Mouse (Mus musculus) gastrocnemius, postnatal 4 days (tissue): ENCODE results near the gene Syne3. TPM values are rescaled to one million over a fixed set of nuclear protein-coding genes. Genes with fewer than 3 reads are reported as not detected.

Experiments
- DNase-seq, 2 experiments: peaks; one replicate each; pipeline ENCODE4 v3.0.0; 2021 to 2022; ENCODE audit warnings: low spot score in 2 of 2, mixed read lengths in 2 of 2
- total RNA-seq, 2 experiments: library from RNA; stranded (reverse); gene quantifications; 2 replicates each; pipeline ENCODE4 v1.2.3; 2021

Gene Syne3
- total RNA-seq, 2 experiments from 2014 or later = 17.7 to 19.2 TPM

DNA sequence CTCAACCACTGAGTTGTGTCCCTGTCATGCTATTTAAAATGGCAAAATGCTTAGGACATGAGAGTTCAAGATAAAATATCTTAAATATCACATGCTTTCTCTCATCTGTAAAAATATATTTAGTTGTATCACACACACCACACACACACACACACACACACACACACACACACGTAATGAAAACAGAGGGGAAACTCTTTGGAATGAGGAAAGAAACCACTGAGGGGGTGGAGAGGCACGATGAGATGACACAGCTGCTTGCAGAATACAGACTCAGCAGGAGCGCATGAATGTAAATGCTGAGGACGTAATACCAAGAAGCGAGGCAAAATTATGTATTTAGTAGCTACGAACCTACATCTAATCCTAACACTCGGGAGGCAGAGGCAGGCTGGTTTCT is 32.7 kb downstream of the Syne3 start:
- no peak for DNase-seq

DNA sequence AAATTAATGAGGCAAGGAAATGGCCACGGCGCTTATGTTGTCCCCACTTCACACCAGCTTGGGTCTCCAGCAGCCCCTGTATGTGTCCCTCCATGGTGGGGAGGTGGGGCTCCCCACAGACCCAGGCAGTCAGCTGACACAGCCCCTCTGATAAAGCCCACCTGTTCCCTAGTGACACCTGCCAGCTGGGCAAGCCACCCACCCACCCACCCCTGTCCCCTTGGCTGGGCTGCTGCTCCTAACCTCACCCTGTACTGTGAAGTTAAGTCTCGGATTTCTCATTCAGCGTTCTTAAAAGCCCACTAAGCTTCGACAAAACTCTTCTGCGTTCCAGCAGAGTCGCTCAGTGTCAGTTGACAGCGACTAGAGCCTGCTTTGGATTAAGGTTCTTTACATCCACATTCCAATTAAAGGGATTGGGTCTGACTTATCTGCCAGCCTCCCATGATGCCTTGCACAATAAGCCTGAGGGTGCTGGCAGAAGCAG is 33.2 kb downstream of the Syne3 start:
- no peak for DNase-seq

DNA sequence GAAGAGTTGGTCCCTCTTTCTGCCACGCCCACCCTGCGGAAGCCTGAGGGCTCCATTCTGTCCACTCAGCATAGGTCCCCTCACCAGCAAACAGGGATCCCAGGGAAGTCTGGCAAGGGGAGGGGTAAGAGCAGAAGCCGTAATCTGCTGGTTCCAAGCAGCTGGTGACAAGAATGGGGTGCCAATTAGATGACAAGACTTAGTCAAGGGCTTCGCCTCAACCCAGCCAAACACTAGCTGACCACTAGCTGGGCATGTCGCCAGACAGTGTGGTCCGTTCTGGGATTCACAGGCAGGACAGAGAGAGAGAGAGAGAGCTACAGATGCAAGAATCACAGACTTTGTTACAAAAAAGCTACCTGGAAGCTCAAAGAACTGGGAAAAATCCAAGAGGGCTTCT is 36.7 kb downstream of the Syne3 start:
- no peak for DNase-seq

DNA sequence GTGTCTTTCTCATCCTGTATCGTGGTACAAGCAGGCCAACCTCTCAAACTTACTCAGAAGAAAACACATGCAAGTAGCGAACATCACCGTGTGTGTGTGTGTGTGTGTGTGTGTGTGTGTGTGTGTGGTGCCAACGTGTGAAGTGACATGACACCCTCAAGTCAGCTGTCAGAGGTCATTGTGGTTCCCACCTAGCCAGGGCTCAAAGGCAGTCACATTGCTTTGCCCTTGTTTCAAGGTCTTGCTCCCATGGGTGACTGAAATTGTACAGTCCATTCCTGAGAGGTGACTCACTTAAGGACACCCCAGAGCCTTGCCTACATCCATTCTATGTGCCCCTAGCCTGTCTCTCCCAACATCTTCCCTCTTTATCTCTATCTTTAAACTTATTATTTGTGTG is 40.0 kb downstream of the Syne3 start:
- no peak for DNase-seq

DNA sequence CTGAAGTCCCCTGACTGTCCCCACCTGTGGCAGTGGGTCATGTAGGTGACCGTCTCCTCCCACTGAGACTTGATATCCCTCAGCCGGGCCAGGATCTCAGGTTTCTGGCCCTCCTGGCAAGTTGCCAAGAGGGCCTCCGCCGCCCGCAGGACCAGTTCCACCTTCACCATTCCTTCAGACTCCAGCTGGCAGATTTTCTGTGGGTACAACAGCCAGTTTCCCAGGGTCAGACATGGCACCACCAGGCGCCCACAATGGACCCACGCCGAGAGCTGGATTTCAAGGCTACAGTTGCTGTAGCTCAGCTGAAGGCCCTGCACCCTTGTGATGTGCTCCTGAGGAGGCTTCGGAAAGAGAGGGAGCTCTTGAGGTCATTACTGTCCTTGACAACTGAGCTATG is 40.4 kb downstream of the Syne3 start:
- no peak for DNase-seq

DNA sequence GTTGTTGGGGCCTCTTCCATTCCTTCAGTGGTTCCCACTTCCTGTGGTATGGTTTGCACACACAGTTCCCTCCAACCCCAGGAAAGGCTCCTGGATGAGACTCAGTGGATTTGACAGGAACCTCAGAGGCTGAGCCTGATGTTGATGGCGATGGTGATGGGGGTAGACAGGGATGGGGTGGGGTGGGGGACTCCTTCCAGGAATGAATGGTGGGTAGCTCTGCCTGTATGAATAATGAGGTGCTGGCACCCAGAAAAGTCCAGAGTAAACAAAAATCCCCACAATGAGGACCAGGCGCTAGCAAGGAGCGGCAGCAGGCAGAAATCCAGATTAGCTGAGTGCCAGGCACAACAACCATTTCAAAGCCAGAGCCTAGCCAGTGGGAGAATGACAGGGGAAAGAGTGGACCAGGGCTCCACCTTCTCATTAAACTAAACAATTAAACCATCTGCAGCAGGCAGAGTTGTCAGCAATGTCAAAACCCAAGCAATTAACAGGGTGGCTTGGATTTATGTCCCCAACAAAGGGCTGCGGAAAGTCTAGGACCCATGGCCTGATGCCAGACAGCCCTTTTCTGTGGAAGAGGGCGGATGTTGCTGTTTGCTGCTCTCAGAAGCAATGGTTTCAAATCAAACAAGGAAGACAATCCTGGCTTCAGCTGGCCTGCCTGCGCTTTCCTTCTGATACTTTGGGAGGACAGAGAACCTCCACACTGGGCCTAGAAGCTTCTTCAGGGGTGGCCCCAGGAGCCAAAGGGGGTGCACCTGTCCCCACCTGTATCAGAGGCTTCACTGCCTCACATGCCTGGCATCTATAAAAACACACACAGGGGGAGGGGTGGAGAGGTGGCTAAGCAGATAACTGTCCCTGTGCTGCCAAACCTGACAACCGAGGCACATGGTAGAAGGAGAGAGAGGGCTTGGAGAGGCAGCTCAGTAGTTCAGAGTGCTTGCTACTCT is 44.4 kb downstream of the Syne3 start:
- DNase-seq = no peak

DNA sequence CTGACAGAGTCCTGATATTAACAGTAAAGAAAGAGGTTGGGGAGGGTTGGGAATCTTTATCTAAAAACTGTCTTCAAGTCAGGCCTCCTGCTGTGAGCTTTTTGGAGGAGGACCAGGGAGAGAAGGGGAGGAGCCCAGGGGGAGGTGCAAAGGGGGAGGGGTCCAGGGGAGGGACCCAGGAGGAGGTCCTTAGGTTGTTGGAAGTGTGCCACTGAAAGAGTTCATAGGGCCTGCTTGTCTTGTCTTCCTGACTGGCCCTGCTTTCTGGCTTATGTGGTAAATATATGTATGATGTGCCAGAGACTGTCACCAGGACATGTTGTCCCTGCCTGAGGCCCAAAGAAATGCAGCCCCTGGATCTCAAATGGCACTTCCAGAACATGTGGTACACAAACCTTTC is 49.2 kb downstream of the Syne3 start:
- no peak for DNase-seq

DNA sequence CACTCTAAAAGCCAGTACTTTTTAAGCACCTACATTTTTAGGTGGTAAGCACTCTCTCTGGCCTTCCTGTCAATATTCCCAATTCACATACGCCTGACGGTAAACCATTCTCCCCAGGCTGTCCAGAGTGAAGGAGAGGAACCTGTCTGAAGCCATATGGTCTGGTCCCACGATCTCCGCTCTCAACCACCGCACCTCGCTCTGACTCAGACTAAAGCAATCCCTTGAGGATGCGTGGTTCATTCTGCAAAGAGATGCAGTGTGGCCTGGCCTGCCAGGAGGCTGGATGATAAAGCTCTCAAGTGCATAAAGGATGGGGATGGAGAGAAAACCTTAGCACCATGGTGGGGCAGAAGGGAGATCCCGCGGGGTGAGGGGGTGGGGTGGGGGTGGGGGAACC is 49.6 kb downstream of the Syne3 start:
- no peak for DNase-seq

DNA sequence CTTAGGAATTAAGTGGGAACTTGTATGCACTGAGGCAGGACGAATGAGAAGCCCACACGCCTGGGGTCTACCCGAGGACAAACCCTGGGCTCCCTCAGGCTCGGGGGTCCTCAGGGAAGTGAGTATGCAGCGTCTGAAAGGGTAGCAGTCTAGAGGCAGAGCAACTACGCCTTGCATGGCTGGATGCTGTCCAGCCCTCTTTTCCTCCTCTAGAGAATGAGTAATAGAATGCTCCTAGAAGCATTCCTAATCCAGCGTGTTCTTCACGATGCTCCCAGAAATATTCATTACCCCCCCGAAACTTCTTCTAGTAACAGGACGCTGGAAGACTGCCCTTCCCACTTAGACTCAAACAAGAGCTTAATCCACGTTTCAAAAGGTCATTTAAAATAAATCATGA is 51.3 kb downstream of the Syne3 start:
- DNase-seq = peak in 1 of 2 experiments; percentile 48

DNA sequence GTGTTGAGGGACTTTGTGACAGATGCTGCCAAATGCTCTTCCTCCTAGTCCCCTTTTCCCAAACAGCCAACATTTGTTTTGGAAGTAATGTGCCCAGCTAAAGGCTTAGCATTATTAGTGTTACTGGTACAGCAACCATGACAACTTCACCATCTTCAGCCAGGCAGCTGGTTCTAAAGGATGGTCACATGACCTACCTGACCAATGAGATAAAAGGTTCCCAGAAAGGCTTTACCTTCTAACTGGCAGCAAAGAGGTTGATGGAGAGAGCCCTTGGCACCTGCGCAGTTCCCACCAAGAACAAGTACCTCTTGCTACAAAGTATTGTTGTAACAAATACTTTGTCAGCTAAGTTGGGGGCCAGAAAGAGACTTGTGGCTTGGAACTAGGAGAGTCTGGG is 52.4 kb downstream of the Syne3 start:
- no peak for DNase-seq

DNA sequence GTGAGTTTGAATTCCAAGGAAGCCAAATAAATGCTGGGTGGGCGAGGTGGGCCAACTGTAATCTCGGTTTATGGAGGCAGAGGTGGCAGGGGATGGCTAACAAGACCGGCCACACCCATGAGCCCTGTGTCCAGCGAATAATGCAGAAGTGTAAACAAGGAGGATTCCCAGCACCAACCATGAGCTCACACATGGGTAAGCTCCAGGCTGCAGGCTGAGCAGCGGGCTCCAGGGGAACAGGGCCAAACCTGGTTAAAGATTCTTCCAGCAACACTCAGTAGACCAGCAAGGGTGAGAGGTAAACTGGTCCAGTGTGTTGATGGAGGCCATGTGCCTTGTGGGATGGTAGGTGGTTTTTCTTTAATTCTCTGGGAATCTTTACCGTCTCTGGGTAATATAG is 53.2 kb downstream of the Syne3 start:
- no peak for DNase-seq

DNA sequence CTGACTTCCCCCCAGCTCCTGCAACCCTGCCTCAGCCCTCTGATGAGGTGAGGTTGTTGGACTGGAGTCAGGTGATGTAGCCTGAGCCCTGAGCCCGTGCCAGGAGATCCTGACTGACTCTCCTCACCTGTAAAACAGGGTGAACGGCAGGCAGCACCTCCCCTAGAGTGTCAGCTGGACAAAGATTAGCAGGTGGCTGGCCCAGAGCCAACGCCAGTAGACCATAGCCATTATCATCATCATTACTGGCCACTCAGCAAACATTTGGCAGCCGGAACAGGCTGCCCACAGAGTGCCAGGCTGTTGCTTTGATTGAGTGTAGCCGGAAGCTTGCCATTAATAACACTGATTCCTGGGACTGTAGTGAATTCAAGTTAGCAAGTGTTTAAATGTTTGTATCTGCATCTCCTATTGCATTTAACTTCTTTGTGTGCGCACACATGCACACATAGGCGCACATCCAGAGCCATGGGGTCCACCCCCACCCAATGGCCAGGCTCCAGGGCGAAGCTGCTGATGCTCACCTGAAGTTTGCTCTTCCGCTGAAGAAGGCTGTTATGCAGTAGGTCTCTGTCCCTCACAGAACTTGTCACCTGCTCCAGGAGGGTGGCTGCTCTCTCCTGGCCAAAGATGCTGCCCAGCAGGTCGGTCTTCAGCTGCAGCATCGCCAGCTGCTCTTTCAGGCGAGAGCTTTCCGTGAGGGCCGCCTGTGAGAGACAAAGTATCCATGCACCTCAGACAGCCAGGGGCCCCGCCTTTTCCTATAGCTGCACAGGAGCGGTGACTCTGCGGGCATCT is 54.4 kb downstream of the Syne3 start:
- no peak for DNase-seq

DNA sequence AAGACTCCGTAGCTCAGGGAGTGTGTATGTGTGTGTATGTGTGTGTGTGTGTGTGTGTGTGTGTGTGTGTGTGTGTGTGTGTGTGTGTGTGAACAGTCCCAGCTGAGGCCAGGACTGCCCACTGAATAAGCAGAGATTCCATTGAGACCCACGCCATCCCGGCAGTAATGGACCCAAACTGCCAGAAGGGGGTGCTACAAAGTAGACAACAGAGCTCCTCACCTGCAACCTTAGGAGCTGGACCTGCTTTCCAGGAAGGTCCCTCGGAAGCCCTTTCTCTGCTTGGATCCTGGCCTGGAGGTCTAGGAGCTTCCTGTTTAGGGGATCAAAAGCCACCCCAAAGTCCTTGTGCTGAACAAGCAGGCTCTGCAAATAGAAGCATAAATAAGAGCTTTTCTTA is 55.7 kb downstream of the Syne3 start:
- DNase-seq = peak in 1 of 2 experiments; percentile 54

DNA sequence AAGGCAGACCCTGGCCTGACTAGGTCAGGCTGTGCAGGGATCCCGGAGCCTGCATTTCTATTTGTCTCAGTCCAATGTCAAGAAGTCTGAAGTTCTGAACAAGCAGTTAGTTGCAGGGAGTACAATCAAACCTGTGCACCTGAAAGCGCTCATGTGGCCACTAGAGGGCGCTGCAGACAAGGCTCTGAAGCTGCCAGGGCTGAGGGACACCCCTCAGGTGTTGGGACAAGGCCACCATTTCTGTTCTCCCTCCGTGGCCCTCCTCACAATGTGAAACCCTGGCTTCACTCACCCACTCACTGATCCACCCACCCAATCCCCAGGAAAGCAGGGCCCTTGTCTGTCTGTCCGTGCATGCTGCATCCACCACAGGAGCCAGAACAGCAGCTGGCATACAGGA is 57.2 kb downstream of the Syne3 start:
- peak; percentile 63 to 79 for DNase-seq

DNA sequence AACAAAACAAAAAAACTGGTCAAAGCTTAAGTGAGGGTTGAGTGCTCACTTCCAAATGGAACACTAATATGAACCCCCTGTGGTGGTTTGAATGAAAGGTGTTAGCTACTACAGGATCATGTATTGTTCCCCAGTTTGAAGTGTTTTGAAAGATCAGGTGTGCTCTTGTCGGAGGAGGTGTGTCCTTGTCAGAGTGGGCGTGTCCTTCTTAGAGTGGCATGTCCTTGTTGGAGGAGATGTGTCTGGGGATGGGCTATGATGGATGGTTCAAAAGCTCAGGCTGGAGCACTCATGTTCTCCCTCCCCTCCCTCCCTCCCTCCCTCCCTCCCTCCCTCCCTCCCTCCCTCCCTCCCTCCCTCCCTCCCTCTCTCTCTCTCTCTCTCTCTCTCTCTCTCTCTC is 61.7 kb downstream of the Syne3 start:
- DNase-seq = no peak

DNA sequence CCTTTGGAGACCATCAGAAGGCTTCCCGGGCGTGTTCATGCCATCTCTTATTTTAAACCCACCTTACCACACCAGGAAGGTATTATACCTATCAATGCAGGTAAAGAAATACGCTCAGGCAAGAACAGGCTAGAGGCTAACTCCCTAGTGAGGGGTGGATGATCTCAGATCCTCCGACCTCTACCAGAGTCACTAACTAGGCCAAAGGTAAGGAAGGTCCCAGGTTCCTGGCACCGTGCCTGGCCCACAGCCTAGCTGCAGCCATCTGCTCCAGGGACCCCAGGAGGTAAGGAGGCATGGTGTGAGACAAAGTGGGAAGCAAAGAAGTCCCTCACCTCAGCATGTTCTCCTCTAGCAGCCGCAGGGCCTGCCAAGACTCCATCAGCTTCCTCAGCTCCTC is 63.4 kb downstream of the Syne3 start:
- no peak for DNase-seq

DNA sequence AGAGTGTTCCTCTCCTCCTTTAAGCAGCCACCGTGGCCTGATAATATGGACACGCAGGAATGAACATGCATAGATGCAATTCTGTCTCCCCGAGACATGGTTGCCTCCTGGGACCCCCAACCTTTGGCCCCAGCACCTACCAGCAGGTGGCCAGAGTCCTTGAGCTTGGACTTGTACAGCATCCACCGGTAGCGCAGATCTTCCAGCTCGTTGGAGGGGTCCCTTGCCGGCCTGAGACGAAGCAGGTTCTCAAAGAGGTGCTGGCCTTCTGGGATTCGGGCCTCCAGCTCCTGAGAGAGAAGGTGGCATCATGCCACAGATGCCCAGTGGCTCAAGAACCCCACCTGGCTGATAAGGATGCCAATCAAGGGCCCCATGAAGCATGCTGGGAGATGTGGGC is 69.1 kb downstream of the Syne3 start:
- no peak for DNase-seq

DNA sequence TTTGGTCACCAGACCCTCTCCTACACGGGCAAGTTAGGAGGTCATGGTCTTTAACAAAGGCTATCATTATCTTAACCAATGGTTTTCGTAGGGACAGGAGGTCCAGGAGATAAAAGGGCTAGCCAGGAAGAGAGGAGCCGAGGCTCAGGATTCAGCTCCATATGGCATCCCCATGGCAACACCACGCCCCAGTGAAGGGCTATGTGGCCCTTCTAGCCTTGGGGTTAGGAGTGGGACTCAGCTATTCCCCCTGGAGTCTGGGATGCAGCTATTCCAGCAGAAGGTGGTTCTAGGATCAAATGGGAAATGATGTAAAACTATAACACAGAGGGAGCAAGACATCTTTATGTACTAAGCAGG is 69.6 kb downstream of the Syne3 start:
- no peak for DNase-seq

DNA sequence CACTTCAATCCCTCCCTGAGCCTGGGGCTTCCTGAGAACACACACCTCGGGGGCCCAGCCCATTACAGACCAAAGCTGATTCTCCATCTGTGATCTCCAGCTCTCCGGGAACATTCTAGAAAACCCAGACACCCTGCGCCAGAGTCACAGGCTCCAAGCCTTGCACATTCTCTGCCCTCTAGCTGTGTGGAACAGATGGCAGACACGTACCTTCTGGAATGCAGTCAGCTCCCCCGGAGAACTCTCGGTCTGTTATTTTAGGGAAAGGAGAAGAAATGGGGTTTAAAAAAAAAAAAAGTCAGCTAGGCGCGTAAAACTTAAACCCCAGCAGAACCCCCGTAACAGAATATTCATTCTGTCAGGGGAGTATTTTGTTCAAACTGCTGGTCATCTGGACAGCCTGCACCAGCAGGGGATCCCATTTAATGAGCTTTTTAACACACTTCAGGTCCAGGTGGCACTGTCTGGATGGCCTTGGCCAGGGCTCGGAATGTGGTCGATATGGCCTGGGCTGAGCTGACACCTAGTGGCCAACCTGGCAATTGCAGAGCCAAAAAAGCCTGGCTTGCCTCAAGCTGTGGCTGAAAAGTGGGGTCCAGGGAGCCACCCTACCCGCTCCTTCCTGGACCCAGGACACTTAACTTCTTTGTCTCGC is 70.1 kb downstream of the Syne3 start:
- DNase-seq = peak; percentile 52 to 67

DNA sequence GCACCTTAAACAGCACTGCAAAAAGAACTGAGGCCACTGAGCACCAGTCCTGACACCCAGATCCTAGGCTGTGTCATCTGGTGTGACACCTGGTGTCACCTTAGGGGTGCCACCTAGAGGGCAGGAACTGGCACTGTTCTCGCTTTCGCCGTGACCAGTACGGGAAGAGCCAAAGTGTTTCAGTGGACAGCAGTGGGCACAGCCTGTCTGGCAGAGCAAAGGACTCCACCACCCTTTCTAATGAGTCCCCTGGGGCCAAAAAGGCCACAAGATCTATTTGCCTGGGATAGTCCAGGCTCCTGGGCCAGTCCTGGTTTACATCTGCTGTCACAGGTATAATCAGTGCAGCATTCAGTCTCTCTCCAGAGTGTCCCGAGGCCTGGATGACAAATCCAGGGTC is 70.7 kb downstream of the Syne3 start:
- DNase-seq = no peak

DNA sequence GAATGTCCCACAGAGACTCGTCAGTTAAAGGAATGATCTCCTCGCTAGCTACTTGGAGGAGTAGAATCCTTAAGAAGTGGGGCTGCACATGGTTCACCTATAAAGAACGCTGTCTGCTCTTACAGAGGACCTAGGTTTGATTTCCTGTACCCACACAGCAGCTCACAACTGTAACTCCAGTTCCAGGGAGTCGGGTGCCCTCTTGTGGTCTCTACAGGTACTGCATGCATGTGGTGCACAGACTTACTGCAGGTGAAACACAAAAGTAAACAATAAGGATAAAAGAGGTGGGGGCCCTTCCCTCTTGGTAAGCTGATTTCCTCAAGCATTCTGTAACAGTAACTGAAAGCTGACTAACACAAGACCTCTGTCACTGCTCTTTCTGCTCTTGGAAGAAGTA is 73.4 kb downstream of the Syne3 start:
- no peak for DNase-seq

DNA sequence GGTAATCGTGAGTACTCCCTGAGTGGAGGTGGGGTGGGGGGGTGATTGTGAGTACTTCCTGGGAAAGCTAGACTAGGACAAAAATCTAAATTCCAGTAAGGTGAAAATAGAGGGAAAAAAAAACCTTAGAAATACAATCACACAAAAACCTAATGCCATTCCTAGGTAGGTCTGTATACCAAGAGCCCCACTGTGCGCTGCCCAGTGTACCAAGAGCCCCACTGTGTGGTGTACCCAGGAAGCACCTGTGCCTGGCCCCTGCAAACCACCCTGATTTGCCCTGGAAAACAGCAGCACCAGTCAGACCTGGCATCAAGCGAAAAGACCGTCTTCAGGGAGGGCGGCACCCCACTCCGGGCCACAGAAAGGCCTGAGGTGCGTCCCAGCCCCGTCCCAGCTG is 74.5 kb downstream of the Syne3 start:
- DNase-seq = no peak
